Mouse (Mus musculus) G1E (cell line): ENCODE measurements around the gene Cend1. TPM values are rescaled to one million over a fixed set of nuclear protein-coding genes. Genes with fewer than 3 reads are reported as not detected.
A peak's percentile ranks its signal among the peaks of the same experiment; 100 is the strongest.

Source experiments
- ATAC-seq: 2 replicates; pipeline ENCODE4 v1.8.0; 2016; ENCODE audit warnings: mild to moderate bottlenecking; ENCODE audit not compliant: insufficient number of reproducible peaks, poor library complexity, low FRiP score, severe bottlenecking; ENCODE audit errors: extremely low read depth
- DNase-seq: peaks from one replicate; pipeline ENCODE4 v3.0.0; 2012; ENCODE audit warnings: low spot score
- H3K27me3 ChIP-seq: 2 replicates; pipeline ENCODE4 v1.6.1; 2012; ENCODE audit warnings: mild to moderate bottlenecking, low read length, inconsistent platforms; ENCODE audit not compliant: insufficient read depth
- H3K36me3 ChIP-seq: replicated peaks from 2 replicates; pipeline ENCODE3; 2012; ENCODE audit warnings: mild to moderate bottlenecking, inconsistent platforms
- H3K4me1 ChIP-seq: 2 replicates; pipeline ENCODE4 v1.6.1; 2012; ENCODE audit warnings: low read depth, low read length, inconsistent platforms, mixed read lengths; ENCODE audit not compliant: insufficient read depth
- H3K4me3 ChIP-seq: 2 replicates; pipeline ENCODE4 v1.5.1; 2012; ENCODE audit warnings: low read depth, mild to moderate bottlenecking, inconsistent platforms, low read length, moderate library complexity, mixed read lengths
- H3K9me3 ChIP-seq: replicated peaks from 2 replicates; pipeline ENCODE4 v1.6.1; 2012; ENCODE audit warnings: inconsistent platforms
- CTCF ChIP-seq: IDR thresholded peaks from 2 replicates; pipeline ENCODE4 v1.5.1; 2012; ENCODE audit warnings: low read depth, low read length, inconsistent platforms, mixed read lengths
- GATA1 ChIP-seq: IDR thresholded peaks from 2 replicates; pipeline ENCODE4 v1.6.1; 2012; ENCODE audit warnings: borderline replicate concordance, low read length, inconsistent platforms, mixed read lengths
- GATA2 ChIP-seq: IDR thresholded peaks from 2 replicates; pipeline ENCODE4 v1.6.1; 2012; ENCODE audit warnings: low read depth, low read length, inconsistent platforms, borderline replicate concordance
- POLR2AphosphoS5 ChIP-seq: IDR thresholded peaks from 2 replicates; pipeline ENCODE4 v1.6.1; 2012; ENCODE audit warnings: low read depth, low read length, inconsistent platforms; ENCODE audit not compliant: insufficient replicate concordance
- TAL1 ChIP-seq: conservative IDR thresholded peaks from 2 replicates; pipeline ENCODE4 v1.6.1; 2012; ENCODE audit warnings: low read depth, low read length, inconsistent platforms, mixed read lengths
- polyA plus RNA-seq: library from polyadenylated mRNA; stranded (reverse); fragments of >175 nt; gene quantifications from 2 replicates; pipeline ENCODE4 v1.2.3, GENCODE M21; 2012
- total RNA-seq, 2 experiments: library from RNA; stranded (forward) in 1 of 2; stranded (reverse) in 1 of 2; fragments of 200-1000 nt in 1 of 2; fragments of >200 nt in 1 of 2; fragmentation: Nextera tagmentation in 1 of 2; gene quantifications; 2 replicates each; pipeline ENCODE4 v1.2.3; 2014 to 2017

The Cend1 gene
- total RNA-seq (2014; fragmentation: Nextera tagmentation) = not detected in 2 replicates
- total RNA-seq (2017) = not detected in 2 replicates
- not detected in 2 replicates for polyA plus RNA-seq

DNA sequence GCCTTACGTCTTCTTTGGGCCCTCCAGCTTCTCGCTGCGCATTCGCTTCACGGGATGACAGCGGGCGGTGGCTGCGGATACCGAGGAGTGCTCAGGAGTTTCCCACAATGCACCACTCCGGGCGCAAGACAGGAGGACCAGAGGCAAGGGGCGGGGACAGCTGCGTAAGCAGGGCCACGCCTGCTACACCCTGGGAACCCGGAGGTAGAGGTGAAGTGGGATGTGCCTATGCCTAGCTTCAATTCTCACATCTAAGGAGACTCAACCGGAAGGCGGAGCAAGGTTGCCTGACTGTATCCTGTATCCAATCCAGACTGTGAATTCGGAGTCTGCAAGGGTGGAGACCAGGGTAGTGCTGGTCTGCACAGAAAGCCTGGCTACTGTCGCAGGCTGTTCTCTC lies at the start of gene Cend1:
Cend1 (minus strand) TSS at position 182 of the 400 bp plus-strand sequence.
- Histone ChIP-seq H3K4me3 (no peak within 1 kb of the TSS), H3K27me3 (peaks cover 31% of the 10 kb centered on the region), H3K4me1 (peaks cover 68% of the 10 kb centered on the region), H3K36me3 (peaks cover 51% of the 10 kb centered on the region), H3K9me3 (no peaks in the 10 kb centered on the region)
- ATAC-seq (no peak), DNase-seq (no peak)
- no peak for TF ChIP-seq CTCF
- no peak for TF ChIP-seq POLR2AphosphoS5
- TF ChIP-seq TAL1 = no peak
- TF ChIP-seq GATA2 = no peak
- TF ChIP-seq GATA1 = no peak

DNA sequence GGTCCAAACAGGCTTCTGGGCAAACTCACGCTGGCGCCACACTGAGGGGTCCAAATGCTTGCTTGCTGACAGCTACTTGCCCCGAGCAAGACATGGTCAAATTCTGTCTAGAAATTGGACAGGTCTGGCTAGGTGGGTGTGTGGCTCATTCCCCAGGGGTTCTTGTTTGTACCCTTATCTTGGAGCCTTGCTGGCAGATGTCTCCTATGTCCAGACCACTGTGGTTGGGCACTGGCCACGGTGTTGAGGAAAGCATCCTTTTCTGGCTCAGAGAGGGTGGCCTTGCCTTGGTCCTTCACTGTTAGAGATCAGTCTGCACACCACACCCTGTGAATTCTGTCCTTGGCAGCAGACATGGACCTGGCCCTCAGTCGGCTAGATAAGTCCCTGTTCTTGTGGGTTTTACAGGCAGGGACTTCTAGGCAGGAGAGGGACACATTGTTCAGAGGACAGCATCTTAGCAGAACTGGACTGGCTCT lies 49.0 kb upstream of the Cend1 start:
- no peak overlapping the region for H3K4me3 ChIP-seq
- ATAC-seq (no peak), DNase-seq (no peak)
- TF ChIP-seq TAL1 (no peak), GATA2 (no peak), GATA1 (no peak), POLR2AphosphoS5 (no peak), CTCF (no peak)
- H3K27me3 ChIP-seq = peaks cover 2% of the 10 kb centered on the region; the same call in 1 of the 2 replicates
- H3K4me1 ChIP-seq = peaks cover 61% of the 10 kb centered on the region
- H3K36me3 ChIP-seq = peaks cover 55% of the 10 kb centered on the region
- H3K9me3 ChIP-seq = 0 out of 2 replicates have a peak, but pooled peaks cover 2% of the 10 kb centered on the region

DNA sequence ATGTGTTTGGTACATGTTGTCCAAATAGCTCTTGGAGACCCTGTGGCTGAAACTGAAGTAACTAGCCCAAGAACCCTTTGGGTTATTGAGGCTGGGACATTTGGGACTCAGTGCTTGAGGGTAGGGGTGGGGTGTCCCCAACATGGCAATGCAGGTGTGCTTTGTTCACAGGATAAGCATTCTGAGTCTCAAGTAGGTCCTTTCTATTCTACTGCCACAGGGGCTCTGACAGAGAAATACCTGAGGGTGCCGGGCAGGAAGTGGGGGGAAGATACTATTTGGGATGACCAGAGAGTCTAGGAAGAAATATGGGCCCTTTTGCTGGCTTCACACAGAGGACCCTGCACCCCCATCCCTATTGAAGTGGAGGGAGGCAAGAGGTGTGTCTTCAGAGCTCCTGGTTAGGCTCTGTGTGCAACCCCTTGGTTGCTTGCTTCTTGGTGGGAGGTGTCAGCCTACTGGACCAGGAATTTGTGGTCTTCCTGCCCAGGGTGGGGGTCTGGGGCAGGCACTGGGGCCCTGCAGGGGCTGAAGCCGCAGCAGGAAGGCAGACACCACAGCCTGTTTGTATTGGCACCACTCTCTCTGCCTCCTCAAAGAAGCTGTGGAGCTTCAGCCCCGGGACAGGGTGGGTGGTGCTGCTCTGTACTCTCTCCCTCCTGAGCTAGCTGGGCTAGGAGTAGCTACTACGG lies 48.4 kb upstream of the Cend1 start:
- peaks cover 55% of the 10 kb centered on the region for H3K36me3 ChIP-seq
- ATAC-seq = no peak
- H3K27me3 ChIP-seq = peaks cover 2% of the 10 kb centered on the region; the same call in 1 of the 2 replicates
- H3K4me3 ChIP-seq = no peak overlapping the region
- no peak for TF ChIP-seq POLR2AphosphoS5
- no peak for TF ChIP-seq GATA1
- TF ChIP-seq CTCF = no peak
- TF ChIP-seq TAL1 = no peak
- TF ChIP-seq GATA2 = no peak
- 0 out of 2 replicates have a peak, but pooled peaks cover 2% of the 10 kb centered on the region for H3K9me3 ChIP-seq
- no peak for DNase-seq
- peaks cover 66% of the 10 kb centered on the region for H3K4me1 ChIP-seq

DNA sequence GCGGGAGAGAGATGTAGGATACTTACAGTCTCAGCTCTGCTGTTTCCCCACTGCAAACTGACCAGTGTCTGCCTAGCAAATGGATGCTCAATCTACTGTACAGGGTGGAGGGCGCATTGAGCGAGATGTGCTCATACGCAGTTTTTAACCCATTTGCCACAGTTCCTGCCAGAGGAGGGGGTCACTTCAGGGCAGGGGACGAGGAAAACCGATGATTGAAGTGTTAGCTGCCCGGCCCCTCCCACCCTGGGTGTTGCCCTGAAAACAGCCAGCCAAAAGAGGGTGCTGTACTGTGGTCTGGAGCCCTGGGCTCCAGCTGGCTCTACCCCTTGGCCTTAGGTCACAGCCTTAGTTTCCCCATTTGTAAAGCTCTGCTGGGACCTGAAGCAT lies 47.7 kb upstream of the Cend1 start:
- H3K36me3 ChIP-seq = peaks cover 55% of the 10 kb centered on the region
- 0 out of 2 replicates have a peak, but pooled peaks cover under 1% of the 10 kb centered on the region for H3K9me3 ChIP-seq
- no peak for TF ChIP-seq POLR2AphosphoS5
- H3K4me3 ChIP-seq = peak overlapping the region; percentile 84
- peaks cover 2% of the 10 kb centered on the region; the same call in 1 of the 2 replicates for H3K27me3 ChIP-seq
- H3K4me1 ChIP-seq = peaks cover 67% of the 10 kb centered on the region
- DNase-seq (no peak), ATAC-seq (no peak)

DNA sequence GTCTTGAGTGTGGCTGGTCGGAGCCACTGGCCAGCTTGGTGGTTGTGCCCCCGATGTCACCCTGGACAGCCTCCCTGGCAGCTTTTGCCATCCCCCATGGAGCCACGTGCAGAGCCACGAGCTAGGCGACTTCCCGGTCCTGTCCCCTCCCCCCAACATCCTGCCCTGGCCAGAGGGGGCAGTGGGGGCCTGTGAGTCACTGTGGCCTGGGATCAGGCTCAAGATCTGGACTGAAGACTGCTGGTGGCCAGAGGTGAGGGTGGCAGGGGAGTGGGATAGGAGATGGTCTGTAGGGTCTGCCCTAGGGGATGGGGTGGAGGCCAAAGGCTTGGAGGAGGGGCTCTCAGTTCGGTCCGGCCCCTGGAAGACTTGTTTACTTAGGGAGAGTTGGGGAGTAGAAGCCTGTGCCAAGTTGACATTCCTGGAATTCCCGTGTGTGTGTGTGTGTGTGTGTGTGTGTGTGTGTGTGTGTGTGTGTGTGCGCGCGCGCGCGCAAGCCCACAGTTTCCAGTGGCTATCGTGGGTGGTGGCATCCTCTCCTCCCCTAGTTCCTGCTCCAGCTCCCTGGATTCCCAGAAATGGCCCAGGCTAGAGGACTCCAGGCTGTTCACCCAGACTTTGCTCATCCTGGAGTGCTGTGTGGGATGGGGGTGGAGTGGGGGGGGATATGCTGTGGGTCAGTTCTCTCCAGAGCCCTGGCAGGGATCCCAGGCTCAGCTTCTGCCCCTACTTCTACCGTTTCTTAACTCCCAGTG lies 47.1 kb upstream of the Cend1 start:
- Histone ChIP-seq H3K9me3 (no peaks in the 10 kb centered on the region), H3K4me3 (peak overlapping the region; percentile 84), H3K27me3 (no peaks in the 10 kb centered on the region), H3K4me1 (peaks cover 69% of the 10 kb centered on the region), H3K36me3 (peaks cover 54% of the 10 kb centered on the region)
- TF ChIP-seq TAL1 (no peak), GATA1 (no peak), CTCF (no peak), GATA2 (no peak), POLR2AphosphoS5 (no peak)
- peak; percentile 66 for ATAC-seq
- DNase-seq = peak; percentile 66

DNA sequence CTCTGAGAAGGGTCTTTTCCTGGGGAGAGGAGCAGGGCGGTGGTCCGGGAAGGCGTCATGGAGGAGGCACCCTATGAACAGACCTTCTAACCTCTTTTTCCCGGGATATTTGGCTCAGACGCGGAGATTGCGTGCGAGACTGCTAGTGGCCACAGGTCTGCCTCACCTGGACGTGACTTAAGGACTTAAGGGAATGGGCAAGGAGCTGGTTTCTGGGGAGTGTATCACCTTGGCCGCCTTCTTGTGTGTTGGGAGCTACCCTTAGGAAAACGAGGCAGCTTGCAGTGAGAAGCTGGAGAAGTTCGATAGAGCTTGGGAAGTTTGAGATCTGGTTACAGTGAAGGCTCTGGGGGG lies 46.5 kb upstream of the Cend1 start:
- peaks cover 68% of the 10 kb centered on the region for H3K4me1 ChIP-seq
- H3K36me3 ChIP-seq = peaks cover 54% of the 10 kb centered on the region
- no peak for DNase-seq
- H3K27me3 ChIP-seq = no peaks in the 10 kb centered on the region
- peak overlapping the region; percentile 84 for H3K4me3 ChIP-seq
- TF ChIP-seq TAL1 (no peak), GATA2 (no peak), GATA1 (no peak), POLR2AphosphoS5 (no peak), CTCF (no peak)
- ATAC-seq = no peak
- no peaks in the 10 kb centered on the region for H3K9me3 ChIP-seq
